Comparison of ENCODE assay signal across 11 mouse cellular contexts in the genomic region with DNA sequence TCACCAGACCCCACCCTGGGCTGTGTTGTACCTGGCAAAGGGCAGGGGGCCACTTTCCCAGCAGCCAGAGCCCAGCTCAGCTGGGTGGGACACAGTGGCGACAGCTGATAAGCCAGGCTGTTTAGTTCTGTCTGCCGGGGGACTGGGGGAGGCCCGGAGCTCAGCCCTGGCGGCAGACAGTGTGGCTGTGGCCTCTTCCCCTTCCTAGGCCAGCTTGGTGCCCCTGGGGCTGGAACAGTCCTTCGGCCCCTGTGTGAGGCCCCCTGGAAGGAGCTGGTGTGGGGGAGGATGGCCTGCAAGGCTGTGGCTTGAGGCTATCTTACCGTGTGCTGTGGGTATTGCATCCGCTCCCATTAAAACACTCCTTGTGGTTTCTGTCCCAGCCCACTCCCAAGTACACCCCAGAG. TPM values are rescaled to one million over a fixed set of nuclear protein-coding genes. Genes with fewer than 3 reads are reported as not detected.
DNase-seq lines count a peak whose midpoint lies in the region; ATAC-seq lines count a peak whose summit lies in the region.
"Had no signal": no experiment of that assay in that cellular context is flagged by ENCODE, and none has a peak within 500 bp of the region (broad histone marks: within the 10 kb centered on the region; RNA-seq: fewer than 3 reads in every experiment).

No protein-coding gene starts in this region.

- WGBS in heart, embryonic 12.5 days: 3% methylated on average over 7 of the region's 7 CpGs
- 36% methylated on average over 7 of the region's 7 CpGs for WGBS in embryonic facial prominence, embryonic 10.5 days
- 26% methylated on average over 7 of the region's 7 CpGs for WGBS in limb, embryonic 10.5 days

- intact Hi-C loops in left cerebral cortex, postnatal 10 days (cut with DNase I): no loop called here

- peak overlapping the region; percentile 32 for H3K4me2 ChIP-seq in heart, embryonic 12.5 days

- H3K4me1 ChIP-seq in heart, embryonic 12.5 days (replicated peaks): peaks cover 62% of the 10 kb centered on the region
- H3K4me1 ChIP-seq in embryonic facial prominence, embryonic 10.5 days: peaks cover 37% of the 10 kb centered on the region
- peaks cover 67% of the 10 kb centered on the region for H3K4me1 ChIP-seq in limb, embryonic 10.5 days

- H3K9ac ChIP-seq in heart, embryonic 12.5 days: peak overlapping the region; percentile 40; the same call in 1 of the 2 replicates

- no peak for DNase-seq in heart, adult 8-10 months (ENCODE audit: low spot score)
- no peak for DNase-seq in embryonic facial prominence, embryonic 10.5 days (ENCODE audit: low spot score)
- DNase-seq in limb, embryonic 10.5 days (ENCODE audit: low spot score): no peak
- DNase-seq in lung, postnatal 10 days: peak; percentile 45
- DNase-seq in left cerebral cortex, postnatal 10 days (ENCODE audit: extremely low spot score in 1 of 2, low spot score in 2 of 2): no peak
- no peak for DNase-seq in frontal cortex, postnatal 25 days (ENCODE audit: low spot score in 2 of 2)
- DNase-seq: gastrocnemius, postnatal 36 days; kidney, postnatal 36 days; left cerebral cortex, postnatal 4 days had no signal

- H3K27me3 ChIP-seq in heart, embryonic 12.5 days (replicated peaks): no peaks in the 10 kb centered on the region
- H3K27me3 ChIP-seq in embryonic facial prominence, embryonic 10.5 days (replicated peaks; ENCODE audit: low read depth, poor library complexity, severe bottlenecking): peaks cover 11% of the 10 kb centered on the region
- H3K27me3 ChIP-seq in limb, embryonic 10.5 days (ENCODE audit: low read depth, poor library complexity, severe bottlenecking): peaks cover 5% of the 10 kb centered on the region

- H3K9me3 ChIP-seq in heart, embryonic 12.5 days (replicated peaks): no peaks in the 10 kb centered on the region
- H3K9me3 ChIP-seq in embryonic facial prominence, embryonic 10.5 days: no peaks in the 10 kb centered on the region
- H3K9me3 ChIP-seq in limb, embryonic 10.5 days (replicated peaks): no peaks in the 10 kb centered on the region

- no peak overlapping the region for H3K4me3 ChIP-seq in heart, embryonic 12.5 days
- H3K4me3 ChIP-seq in embryonic facial prominence, embryonic 10.5 days: no peak overlapping the region
- H3K4me3 ChIP-seq in limb, embryonic 10.5 days: peak overlapping the region; percentile 23

- no peaks in the 10 kb centered on the region for H3K36me3 ChIP-seq in heart, embryonic 12.5 days
- no peaks in the 10 kb centered on the region for H3K36me3 ChIP-seq in embryonic facial prominence, embryonic 10.5 days (replicated peaks)
- no peaks in the 10 kb centered on the region for H3K36me3 ChIP-seq in limb, embryonic 10.5 days

- H3K27ac ChIP-seq in heart, embryonic 12.5 days (ENCODE audit: poor library complexity, severe bottlenecking): peak overlapping the region; percentile 83
- H3K27ac ChIP-seq in embryonic facial prominence, embryonic 10.5 days (replicated peaks): peak overlapping the region; percentile 78
- H3K27ac ChIP-seq in limb, embryonic 10.5 days: peak overlapping the region; percentile 83

- ATAC-seq in heart, embryonic 12.5 days (ENCODE audit: insufficient number of reproducible peaks, low FRiP score): peak; percentile 88
- ATAC-seq in activated CD4-positive, CD25-positive, alpha-beta regulatory T cell, adult 4 months: no peak

RNA-seq across cellular contexts. Expression of a gene that starts 38.6 kb away (rescaled TPM):
- 0.14 TPM in 1 of 2 replicates, not detected in the other for polyA plus RNA-seq in heart, embryonic 12.5 days (2016; fragmentation: Nextera tagmentation; extraction: Ambion mirVana)
- total RNA-seq in heart, adult 8-10 months (2022): under 1 TPM in 2 of 4 experiments, not detected in 2; 0.68 to 0.75 TPM
- polyA plus RNA-seq in embryonic facial prominence, embryonic 10.5 days (2016; fragmentation: Nextera tagmentation; extraction: Ambion mirVana): 0.11 TPM in 1 of 2 replicates, not detected in the other
- not detected in 2 replicates for polyA plus RNA-seq in limb, embryonic 10.5 days (2016; fragmentation: Nextera tagmentation; extraction: Ambion mirVana)
- not detected for polyA plus RNA-seq in activated CD4-positive, CD25-positive, alpha-beta regulatory T cell, adult 4 months (2017; shearing (Covaris generic))
- total RNA-seq in left cerebral cortex, postnatal 10 days (2021): not detected
- total RNA-seq: gastrocnemius, postnatal 36 days; left cerebral cortex, postnatal 4 days had no signal

RNA-seq across cellular contexts. Expression of a gene that starts 56.5 kb away (rescaled TPM):
- polyA plus RNA-seq in heart, embryonic 12.5 days (2016; fragmentation: Nextera tagmentation; extraction: Ambion mirVana): 56.2 and 62.8 TPM in 2 replicates
- 10 to 100 TPM; 10.9 to 16.5 (median 11.9) TPM for total RNA-seq in heart, adult 8-10 months (2022)
- 7.2 and 7.3 TPM in 2 replicates for polyA plus RNA-seq in embryonic facial prominence, embryonic 10.5 days (2016; fragmentation: Nextera tagmentation; extraction: Ambion mirVana)
- polyA plus RNA-seq in limb, embryonic 10.5 days (2016; fragmentation: Nextera tagmentation; extraction: Ambion mirVana): 10.9 and 11.4 TPM in 2 replicates
- polyA plus RNA-seq in activated CD4-positive, CD25-positive, alpha-beta regulatory T cell, adult 4 months (2017; shearing (Covaris generic)): not detected
- 1 to 10 TPM; 1.6 to 2.0 TPM for total RNA-seq in left cerebral cortex, postnatal 10 days (2021)
